Mouse (Mus musculus) hindbrain, embryonic 13.5 days (tissue): ENCODE measurements around the gene Tead1. TPM values are rescaled to one million over a fixed set of nuclear protein-coding genes. Genes with fewer than 3 reads are reported as not detected.

Experiments
- ATAC-seq: fragments of 200-750 bp; cut with Nextera tagmentation; 2 replicates; pipeline ENCODE4 v1.8.0; 2017; ENCODE audit warnings: moderate TSS enrichment; ENCODE audit not compliant: low FRiP score
- H3K27ac ChIP-seq: fragments of 300-500 bp; sonication (generic); 2 replicates; pipeline ENCODE4 v1.5.1; 2015; ENCODE audit warnings: inconsistent platforms, mild to moderate bottlenecking, moderate library complexity
- H3K27me3 ChIP-seq: fragments of 300-500 bp; sonication (generic); 2 replicates; pipeline ENCODE4 v1.6.1; 2015; ENCODE audit warnings: mild to moderate bottlenecking, inconsistent platforms
- H3K36me3 ChIP-seq: fragments of 300-500 bp; sonication (generic); 2 replicates; pipeline ENCODE4 v1.6.1; 2015; ENCODE audit warnings: mild to moderate bottlenecking, inconsistent platforms
- H3K4me1 ChIP-seq: fragments of 300-500 bp; sonication (generic); replicated peaks from 2 replicates; pipeline ENCODE4 v1.6.1; 2015; ENCODE audit warnings: inconsistent platforms
- H3K4me2 ChIP-seq: fragments of 300-500 bp; sonication (generic); 2 replicates; pipeline ENCODE4 v1.6.1; 2015; ENCODE audit warnings: inconsistent platforms, mild to moderate bottlenecking, moderate library complexity
- H3K4me3 ChIP-seq: fragments of 300-500 bp; sonication (generic); 2 replicates; pipeline ENCODE4 v1.5.1; 2015; ENCODE audit warnings: mild to moderate bottlenecking, inconsistent platforms
- H3K9ac ChIP-seq: fragments of 300-500 bp; sonication (generic); 2 replicates; pipeline ENCODE4 v1.6.1; 2015; ENCODE audit warnings: mild to moderate bottlenecking, inconsistent platforms
- H3K9me3 ChIP-seq: fragments of 300-500 bp; sonication (generic); 2 replicates; pipeline ENCODE4 v1.6.1; 2016; ENCODE audit warnings: inconsistent platforms
- WGBS: fragments of 180-500 bp; shearing (Covaris S2); methylation state at CpG from one replicate; pipeline ENCODE4 v1.1.7; 2015; 5-methylcytosine and 5-hydroxymethylcytosine counted together
- polyA plus RNA-seq: library from polyadenylated mRNA; unstranded; fragments of >200 nt; fragmentation: Nextera tagmentation; extraction: Ambion mirVana; gene quantifications from 2 replicates; pipeline ENCODE4 v1.2.1, GENCODE M21; 2015

Gene Tead1
- polyA plus RNA-seq, 1 experiment from 2014 or later: 21.5 TPM

DNA sequence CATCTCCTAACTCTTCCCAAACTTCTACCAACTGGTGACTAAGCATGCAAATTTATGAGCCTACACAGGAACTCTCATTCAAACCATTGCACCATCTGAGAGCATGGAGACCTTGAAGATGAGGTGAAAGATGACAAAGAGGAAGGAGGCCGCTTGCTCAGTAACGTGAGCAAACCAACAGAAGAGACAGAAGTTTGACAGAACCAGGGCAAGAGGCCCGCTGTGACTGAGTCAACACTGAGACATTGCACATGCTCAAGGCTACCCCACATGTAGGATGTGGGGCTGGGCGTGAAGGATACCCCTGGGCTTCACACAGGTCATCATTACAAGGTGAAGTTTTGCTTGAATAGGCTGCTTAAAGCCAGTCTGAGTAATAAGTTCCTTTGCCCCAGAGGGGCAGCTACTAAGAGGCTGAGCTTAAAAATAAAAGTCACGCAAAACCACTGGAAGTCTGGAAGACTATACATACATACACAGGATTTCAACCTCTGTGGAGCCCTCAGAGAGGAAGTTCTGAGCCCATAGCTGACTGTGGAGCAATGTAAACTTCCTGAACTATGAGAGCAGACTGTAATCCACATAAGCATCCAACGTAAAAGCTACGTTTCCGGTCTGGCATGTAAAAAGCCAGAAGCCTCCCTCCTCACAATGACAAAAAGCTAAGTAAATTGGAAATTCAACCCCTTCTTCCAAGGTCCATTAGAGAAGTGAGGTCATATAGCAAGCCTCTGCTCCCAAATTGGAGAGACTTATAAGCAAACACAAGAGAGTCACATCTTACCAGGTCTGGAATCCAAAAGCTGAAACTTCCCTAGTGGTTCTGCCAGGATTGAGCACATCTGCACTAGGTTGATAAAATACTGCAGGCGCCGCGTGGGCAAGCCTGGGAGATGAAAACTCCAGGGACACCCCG lies 16.5 kb upstream of the Tead1 start:
- Histone ChIP-seq H3K27me3 (no peaks in the 10 kb centered on the region), H3K9me3 (no peaks in the 10 kb centered on the region), H3K4me2 (no peak overlapping the region), H3K9ac (no peak overlapping the region), H3K4me3 (no peak overlapping the region), H3K4me1 (peaks cover 19% of the 10 kb centered on the region), H3K27ac (0 out of 2 replicates have a peak overlapping the region, but pooled peaks have one; percentile 55), H3K36me3 (no peaks in the 10 kb centered on the region)
- 69% methylated on average over 12 of the region's 12 CpGs for WGBS
- ATAC-seq: no peak

DNA sequence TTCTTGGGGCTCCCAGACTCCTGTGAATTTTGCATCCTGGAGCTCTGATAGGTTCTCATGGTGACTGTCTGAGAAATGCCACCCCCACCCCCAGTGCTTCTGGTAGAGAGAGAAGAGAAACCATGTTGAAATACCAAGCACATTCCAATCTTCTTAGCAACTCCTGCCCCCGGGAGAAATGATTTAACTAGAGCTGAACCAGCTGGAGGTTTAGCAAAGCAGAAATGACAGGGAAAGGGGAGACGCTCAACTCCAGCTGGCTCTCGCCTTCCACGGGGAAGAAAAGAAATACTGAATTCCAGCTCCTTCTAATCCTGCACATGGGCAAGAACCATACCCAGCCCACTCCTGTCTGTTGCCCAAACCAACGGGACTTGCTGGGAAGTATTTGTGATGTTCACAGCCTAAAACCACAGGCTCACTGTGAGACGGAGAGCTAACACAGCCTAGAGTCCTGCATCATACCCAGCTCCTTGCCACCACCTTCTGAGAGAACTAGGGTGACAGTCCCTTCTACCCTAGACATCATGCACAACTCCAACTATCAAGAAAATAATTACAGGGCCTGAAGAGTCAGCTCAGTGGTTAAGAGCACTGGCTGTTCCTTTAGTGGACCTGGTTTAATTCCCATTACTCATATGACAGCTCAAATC lies 15.7 kb upstream of the Tead1 start:
- Histone ChIP-seq H3K27me3 (no peaks in the 10 kb centered on the region), H3K36me3 (no peaks in the 10 kb centered on the region), H3K9me3 (no peaks in the 10 kb centered on the region), H3K4me3 (no peak overlapping the region), H3K4me2 (no peak overlapping the region), H3K4me1 (peaks cover 19% of the 10 kb centered on the region), H3K27ac (peak overlapping the region; percentile 55; the same call in 1 of the 2 replicates), H3K9ac (no peak overlapping the region)
- 29% methylated on average over 6 of the region's 6 CpGs for WGBS
- ATAC-seq: 0 out of 2 replicates have a peak, but pooled peaks have one; percentile 28

DNA sequence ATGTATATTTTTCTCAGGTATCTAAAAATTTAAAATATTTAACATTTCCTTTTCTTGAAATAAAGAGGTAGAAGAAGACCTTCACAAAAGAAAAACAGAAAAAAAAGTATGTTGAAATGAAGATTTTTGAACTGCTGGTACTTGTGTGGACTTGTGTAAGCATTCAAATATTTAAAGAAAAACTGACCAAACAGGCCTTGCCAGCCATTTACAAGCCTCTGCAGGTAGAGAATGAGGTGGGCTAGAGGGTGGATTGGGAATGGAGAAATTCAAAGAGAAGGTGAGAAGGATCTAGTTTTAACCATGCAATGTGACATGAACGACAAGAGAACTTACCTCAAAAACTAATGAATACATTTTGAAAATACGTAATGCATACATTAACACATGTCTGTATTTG lies 9.1 kb upstream of the Tead1 start:
- no peak for ATAC-seq
- Histone ChIP-seq H3K27ac (no peak overlapping the region), H3K36me3 (no peaks in the 10 kb centered on the region), H3K27me3 (no peaks in the 10 kb centered on the region), H3K4me3 (no peak overlapping the region), H3K4me1 (no peaks in the 10 kb centered on the region), H3K9ac (no peak overlapping the region), H3K9me3 (peaks cover under 1% of the 10 kb centered on the region; the same call in 1 of the 2 replicates), H3K4me2 (no peak overlapping the region)
- WGBS: 91% methylated on average over 2 of the region's 2 CpGs

DNA sequence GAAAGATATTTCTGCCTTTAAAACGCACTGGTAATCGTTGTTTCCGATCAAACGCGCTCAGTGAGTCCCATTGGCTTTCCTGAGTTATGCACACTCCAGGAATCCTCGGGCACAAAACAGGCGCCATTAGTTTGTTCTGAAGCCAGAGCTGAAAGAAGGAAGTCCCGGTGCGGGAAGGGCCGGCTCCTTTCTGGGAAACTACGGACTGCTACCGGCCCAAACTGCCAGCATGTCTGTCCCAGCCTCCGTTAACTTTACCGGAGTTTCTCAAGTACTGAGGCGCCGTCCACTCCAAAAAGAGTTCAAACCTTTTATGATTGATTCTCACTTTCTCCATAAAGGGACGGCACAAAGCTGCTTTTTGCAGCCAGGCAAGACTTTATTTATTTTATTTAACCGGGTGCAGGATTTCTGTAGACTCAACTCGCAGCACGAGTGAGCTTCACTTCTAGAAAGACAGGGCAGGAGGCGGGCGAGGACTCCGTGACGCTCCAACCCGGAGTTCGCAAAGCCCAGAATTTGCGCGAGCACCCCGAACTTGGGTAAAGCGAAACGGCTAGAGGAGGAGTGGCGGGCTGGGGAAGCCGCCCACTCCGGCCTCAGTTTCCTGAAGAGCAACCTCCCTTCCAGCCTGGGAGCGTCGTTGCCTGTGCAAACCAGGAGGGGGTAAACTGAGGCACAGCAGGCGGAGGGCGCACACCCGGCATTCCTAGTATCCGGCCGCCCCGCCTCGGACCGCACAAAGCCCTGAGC lies 524 bp upstream of the Tead1 start:
- under 1% methylated on average over 44 of the region's 44 CpGs for WGBS
- H3K36me3 ChIP-seq: no peaks in the 10 kb centered on the region
- H3K4me1 ChIP-seq: peaks cover 37% of the 10 kb centered on the region
- peak; percentile 69; the same call in 1 of the 2 replicates for ATAC-seq
- peak overlapping the region; percentile 81 for H3K4me2 ChIP-seq
- H3K9ac ChIP-seq: peak overlapping the region; percentile 72
- H3K27me3 ChIP-seq: peaks cover 6% of the 10 kb centered on the region; the same call in 1 of the 2 replicates
- H3K27ac ChIP-seq: peak overlapping the region; percentile 88
- H3K4me3 ChIP-seq: peak overlapping the region; percentile 84
- peaks cover 3% of the 10 kb centered on the region; the same call in 1 of the 2 replicates for H3K9me3 ChIP-seq

DNA sequence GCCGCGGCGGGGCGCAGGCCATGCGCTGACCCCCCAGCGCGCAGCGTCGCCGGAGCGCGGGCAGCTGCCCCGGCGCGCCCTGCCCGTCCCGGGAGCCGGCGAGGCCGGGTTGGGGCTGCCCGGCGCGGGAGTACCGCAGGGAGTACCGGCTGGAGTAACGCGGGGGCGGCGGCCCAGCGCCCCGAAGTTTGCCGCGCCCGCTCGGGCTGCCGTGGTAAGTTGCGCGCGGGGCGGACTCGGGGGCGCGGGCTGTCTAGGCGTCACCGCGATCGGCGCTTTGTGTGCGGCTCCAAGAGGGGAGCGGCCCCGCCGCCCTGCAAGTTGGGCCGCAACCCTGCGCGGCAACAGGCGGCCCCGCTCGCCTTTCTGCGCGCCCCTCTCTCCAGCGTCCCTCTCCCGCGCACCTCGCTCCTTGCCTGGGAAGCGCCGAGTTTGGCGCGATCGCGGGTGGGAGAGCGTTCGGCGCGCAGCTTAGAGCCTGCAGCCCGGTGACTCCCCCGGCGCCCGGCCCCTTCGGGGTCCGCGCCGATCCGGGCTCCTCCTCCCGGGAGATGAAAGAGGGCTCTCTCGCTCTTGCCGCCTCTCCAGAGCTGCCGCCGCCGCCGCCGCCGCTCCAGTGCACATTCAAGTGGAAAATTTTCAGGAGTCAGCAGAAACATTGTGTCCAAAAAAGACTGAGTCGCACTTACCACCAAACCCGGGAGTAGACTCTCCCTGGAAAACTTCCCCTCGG lies 561 bp downstream of the Tead1 start:
- ATAC-seq: peak; percentile 65
- H3K4me1 ChIP-seq: peaks cover 46% of the 10 kb centered on the region
- H3K9ac ChIP-seq: peak overlapping the region; percentile 89
- H3K4me3 ChIP-seq: peak overlapping the region; percentile 84
- peaks cover 3% of the 10 kb centered on the region; the same call in 1 of the 2 replicates for H3K9me3 ChIP-seq
- H3K36me3 ChIP-seq: no peaks in the 10 kb centered on the region
- H3K27me3 ChIP-seq: peaks cover 6% of the 10 kb centered on the region; the same call in 1 of the 2 replicates
- H3K4me2 ChIP-seq: peak overlapping the region; percentile 81
- peak overlapping the region; percentile 88 for H3K27ac ChIP-seq
- WGBS: under 1% methylated on average over 60 of the region's 95 CpGs

DNA sequence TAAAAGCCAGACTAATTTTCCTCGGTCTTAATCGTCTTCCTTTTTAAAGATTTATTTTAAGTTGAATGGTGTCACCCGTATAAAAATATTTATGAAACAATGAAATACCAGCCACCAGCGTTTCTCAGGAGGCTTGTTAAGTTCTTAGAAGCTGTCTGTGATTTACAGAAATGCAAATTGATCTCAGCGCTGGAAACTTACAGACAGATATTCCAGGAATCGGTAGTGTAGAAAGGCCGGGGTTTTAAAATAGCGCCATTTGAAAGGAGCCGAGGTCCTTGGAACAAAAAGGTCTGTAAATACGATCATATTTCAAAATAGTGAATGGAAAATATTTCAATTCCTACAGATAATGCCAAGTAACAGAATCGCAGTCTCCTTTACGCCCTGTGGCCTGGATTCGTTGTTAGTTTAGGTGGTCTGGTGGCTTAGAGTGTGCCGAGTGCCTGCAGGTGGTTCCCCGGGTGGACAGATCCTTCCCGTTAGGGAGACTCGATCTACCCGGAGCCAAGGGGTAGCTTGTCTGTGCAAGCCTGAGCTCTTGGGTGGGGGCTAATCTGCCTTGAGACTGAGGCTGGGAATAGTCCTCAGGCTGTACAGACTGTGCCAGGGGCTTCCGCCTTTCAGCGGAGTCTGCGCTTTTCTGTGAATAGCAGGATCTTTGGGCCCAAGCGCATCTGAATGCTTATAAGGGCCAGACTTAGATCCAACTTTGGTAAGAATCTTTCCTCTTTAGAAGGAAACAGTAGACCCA lies 1.6 kb downstream of the Tead1 start:
- H3K9ac ChIP-seq: peak overlapping the region; percentile 89
- H3K4me2 ChIP-seq: peak overlapping the region; percentile 81
- no peaks in the 10 kb centered on the region for H3K9me3 ChIP-seq
- H3K4me1 ChIP-seq: peaks cover 56% of the 10 kb centered on the region
- peak overlapping the region; percentile 88 for H3K27ac ChIP-seq
- H3K36me3 ChIP-seq: no peaks in the 10 kb centered on the region
- H3K4me3 ChIP-seq: peak overlapping the region; percentile 84
- ATAC-seq: no peak
- peaks cover 6% of the 10 kb centered on the region; the same call in 1 of the 2 replicates for H3K27me3 ChIP-seq
- WGBS: under 1% methylated on average over 22 of the region's 22 CpGs

DNA sequence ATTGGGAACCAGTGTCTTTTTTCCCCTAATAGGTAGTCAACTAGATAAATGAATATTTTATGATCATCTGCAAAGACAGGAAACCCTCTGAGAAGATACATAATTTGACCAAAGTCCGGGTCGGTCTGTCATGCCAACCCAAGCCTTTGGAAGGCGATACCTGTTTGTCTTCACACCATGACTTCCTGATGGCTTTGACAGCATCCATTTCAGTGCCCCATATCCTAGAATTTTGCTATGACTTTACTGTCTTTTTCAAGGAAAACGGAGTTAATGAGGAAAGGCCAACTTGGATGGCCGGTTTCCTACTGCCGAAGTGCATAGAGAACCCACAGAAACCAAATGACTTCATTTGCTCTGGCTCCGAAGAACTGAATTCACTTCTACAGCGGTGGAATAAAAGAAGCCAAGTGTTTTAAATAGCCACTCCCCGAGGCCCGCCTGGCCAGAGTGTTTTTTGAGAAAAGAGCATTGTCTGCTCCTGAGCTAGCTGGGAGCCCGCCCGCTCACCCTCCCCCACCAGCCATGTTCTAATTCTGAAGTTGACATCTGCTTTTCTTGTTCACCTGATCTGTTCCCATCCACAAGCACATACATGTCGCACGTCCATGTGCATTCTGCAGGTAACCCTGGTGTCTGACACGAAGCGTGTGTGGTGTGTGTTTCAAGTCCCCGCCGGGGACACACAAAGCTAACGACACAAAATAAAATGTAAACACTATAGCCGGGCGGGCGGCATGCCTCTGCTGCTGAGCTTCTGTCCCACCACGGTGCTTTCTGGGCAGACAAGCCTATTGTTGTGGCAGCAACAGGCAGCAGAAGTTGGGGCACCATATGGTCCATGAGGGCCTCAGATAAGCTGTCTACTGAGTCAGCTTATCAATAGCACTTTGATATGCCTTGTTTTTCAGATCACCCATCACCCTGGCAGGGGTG lies 5.8 kb downstream of the Tead1 start:
- ATAC-seq: 0 out of 2 replicates have a peak, but pooled peaks have one; percentile 25
- Histone ChIP-seq H3K27ac (peak overlapping the region; percentile 70), H3K27me3 (no peaks in the 10 kb centered on the region), H3K9ac (peak overlapping the region; percentile 46; the same call in 1 of the 2 replicates), H3K4me1 (peaks cover 80% of the 10 kb centered on the region), H3K36me3 (no peaks in the 10 kb centered on the region), H3K4me2 (peak overlapping the region; percentile 42), H3K4me3 (peak overlapping the region; percentile 9; the same call in 1 of the 2 replicates), H3K9me3 (no peaks in the 10 kb centered on the region)
- WGBS: 4% methylated on average over 23 of the region's 23 CpGs

DNA sequence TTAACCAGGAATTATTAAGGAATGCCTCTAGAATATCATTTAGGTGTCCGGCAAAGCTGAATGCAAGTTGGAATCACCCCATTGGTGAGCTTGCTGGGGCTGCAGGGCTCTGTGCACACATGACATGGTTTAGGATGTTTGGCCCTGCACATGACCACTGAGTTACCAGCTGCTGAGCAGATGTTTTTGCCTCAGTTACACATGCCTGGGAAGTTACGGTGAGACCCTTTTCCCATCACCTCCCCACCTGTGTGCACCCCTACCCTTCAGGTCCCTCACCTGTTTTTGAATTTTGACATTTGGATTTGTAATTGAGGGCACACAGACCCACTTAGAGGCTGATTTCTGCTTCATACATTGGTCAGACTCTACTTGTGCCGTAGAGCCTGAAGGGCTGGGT lies 6.9 kb downstream of the Tead1 start:
- H3K4me1 ChIP-seq: peaks cover 83% of the 10 kb centered on the region
- WGBS: 48% methylated on average over 3 of the region's 3 CpGs
- H3K36me3 ChIP-seq: no peaks in the 10 kb centered on the region
- H3K27ac ChIP-seq: no peak overlapping the region
- ATAC-seq: no peak
- no peak overlapping the region for H3K4me2 ChIP-seq
- no peaks in the 10 kb centered on the region for H3K27me3 ChIP-seq
- H3K4me3 ChIP-seq: no peak overlapping the region
- no peaks in the 10 kb centered on the region for H3K9me3 ChIP-seq
- H3K9ac ChIP-seq: no peak overlapping the region

DNA sequence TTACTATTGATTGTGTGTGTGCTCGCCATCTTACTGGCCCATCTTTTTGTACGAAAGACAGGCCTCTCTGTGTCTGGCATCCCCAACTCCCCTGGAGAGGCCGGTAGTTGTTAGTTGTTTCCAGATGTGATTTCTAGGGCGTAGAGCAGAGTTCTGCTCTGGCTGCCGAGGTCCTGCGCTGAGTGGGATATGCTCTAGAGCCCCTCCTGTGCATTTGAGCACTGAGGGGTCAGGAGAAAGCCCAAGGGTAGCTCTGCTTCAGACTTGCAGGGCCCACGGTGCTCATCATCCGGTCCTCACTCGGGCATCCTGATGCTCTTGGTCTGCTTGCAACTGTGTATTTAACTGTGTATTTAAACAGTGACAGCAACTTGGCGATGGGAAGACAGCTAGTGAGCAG lies 7.5 kb downstream of the Tead1 start:
- H3K4me2 ChIP-seq: no peak overlapping the region
- H3K9me3 ChIP-seq: no peaks in the 10 kb centered on the region
- no peak overlapping the region for H3K4me3 ChIP-seq
- H3K9ac ChIP-seq: no peak overlapping the region
- H3K27me3 ChIP-seq: no peaks in the 10 kb centered on the region
- 0 out of 2 replicates have a peak overlapping the region, but pooled peaks have one; percentile 30 for H3K27ac ChIP-seq
- 32% methylated on average over 10 of the region's 10 CpGs for WGBS
- no peaks in the 10 kb centered on the region for H3K36me3 ChIP-seq
- ATAC-seq: no peak
- peaks cover 86% of the 10 kb centered on the region for H3K4me1 ChIP-seq

DNA sequence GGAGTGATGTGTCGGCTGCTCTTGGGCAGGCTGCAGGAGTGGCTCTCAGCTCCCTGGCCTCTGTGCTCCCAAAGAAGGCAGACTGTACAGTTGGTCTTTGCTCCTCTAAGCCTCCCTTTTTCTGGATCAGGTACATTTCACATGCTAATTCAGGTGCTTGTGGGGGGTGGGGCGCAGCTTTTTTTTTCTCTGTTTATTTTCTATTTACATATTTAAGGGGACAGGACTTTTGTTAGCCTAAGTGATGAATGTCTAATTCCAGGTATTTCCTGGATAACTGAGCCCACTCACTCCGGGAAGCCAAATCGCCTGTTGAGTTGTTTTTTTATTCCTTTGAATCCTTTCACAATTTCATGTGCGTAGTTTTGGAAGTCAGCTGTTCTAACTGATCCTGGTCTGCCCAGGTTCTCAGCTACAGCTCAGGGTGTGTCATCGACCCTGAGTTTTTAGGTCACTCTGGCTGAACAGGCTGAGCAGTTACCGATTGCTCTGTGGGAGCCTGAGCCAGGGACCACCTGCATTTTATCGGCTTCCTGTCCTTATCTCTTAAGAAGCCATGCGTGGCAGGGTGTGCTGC lies 9.4 kb downstream of the Tead1 start:
- no peaks in the 10 kb centered on the region for H3K9me3 ChIP-seq
- no peak for ATAC-seq
- H3K27me3 ChIP-seq: no peaks in the 10 kb centered on the region
- H3K4me3 ChIP-seq: no peak overlapping the region
- no peaks in the 10 kb centered on the region for H3K36me3 ChIP-seq
- no peak overlapping the region for H3K27ac ChIP-seq
- 33% methylated on average over 9 of the region's 9 CpGs for WGBS
- H3K9ac ChIP-seq: no peak overlapping the region
- H3K4me2 ChIP-seq: no peak overlapping the region
- peaks cover 83% of the 10 kb centered on the region for H3K4me1 ChIP-seq
